Mouse (Mus musculus) testis, adult 2 months (tissue): ENCODE data around the gene Jagn1.

ENCODE experiments used
- CTCF ChIP-seq: fragments of 200-500 bp; IDR thresholded peaks from 2 replicates; pipeline ENCODE4 v1.5.1; 2012; ENCODE audit warnings: low read depth, mild to moderate bottlenecking, inconsistent platforms, low read length, moderate library complexity; ENCODE audit not compliant: control insufficient read depth, insufficient read depth, insufficient replicate concordance
- POLR2A ChIP-seq: fragments of 200-500 bp; IDR thresholded peaks from 2 replicates; pipeline ENCODE4 v1.6.1; 2012; ENCODE audit warnings: low read depth, mild to moderate bottlenecking, inconsistent platforms, low read length, moderate library complexity; ENCODE audit not compliant: control insufficient read depth

DNA sequence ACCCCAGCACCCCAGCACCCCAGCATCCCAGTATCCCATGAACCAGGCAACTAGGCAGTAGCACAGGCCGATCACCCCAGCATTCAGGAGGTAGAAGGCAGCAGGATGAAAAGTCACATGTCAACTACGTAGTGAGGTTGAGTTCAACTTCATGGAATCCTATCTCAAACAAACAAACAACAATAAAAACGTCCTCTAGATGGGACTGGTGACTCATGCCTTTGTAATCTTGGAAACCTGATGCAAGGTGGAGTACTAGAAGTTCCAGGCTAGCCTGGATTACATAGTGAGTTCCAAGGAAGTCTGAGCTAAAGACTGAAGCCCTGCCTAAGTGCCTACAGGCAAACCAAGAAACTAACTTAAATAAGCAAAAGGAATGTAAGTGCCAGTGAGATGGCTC, 11.5 kb upstream of the Jagn1 start:
- no peak for TF ChIP-seq POLR2A
- no peak for TF ChIP-seq CTCF
